Mouse (Mus musculus) midbrain, embryonic 10.5 days (tissue): ENCODE data around the gene Rfng. TPM values are rescaled to one million over a fixed set of nuclear protein-coding genes. Genes with fewer than 3 reads are reported as not detected.
A peak's percentile ranks its signal among the peaks of the same experiment; 100 is the strongest.
"Not testable (repeated sequence)": the region's sequence is repeated elsewhere in the genome, so short reads cannot be mapped to it uniquely, and the experiment has no call there.

Source experiments
- DNase-seq: peaks from one replicate; pipeline ENCODE4 v3.0.0-alpha.2; 2017; ENCODE audit warnings: low spot score
- H3K27ac ChIP-seq: fragments of 300-500 bp; sonication (generic); replicated peaks from 2 replicates; pipeline ENCODE4 v1.5.1; 2016; ENCODE audit warnings: mild to moderate bottlenecking
- H3K27me3 ChIP-seq: fragments of 300-500 bp; sonication (generic); 2 replicates; pipeline ENCODE4 v1.6.1; 2016; ENCODE audit warnings: low read depth, mild to moderate bottlenecking; ENCODE audit not compliant: poor library complexity, severe bottlenecking
- H3K36me3 ChIP-seq: fragments of 300-500 bp; sonication (generic); 2 replicates; pipeline ENCODE4 v1.6.1; 2016; ENCODE audit warnings: mild to moderate bottlenecking, moderate library complexity
- H3K4me1 ChIP-seq: fragments of 300-500 bp; sonication (generic); 2 replicates; pipeline ENCODE4 v1.6.1; 2016
- H3K4me3 ChIP-seq: fragments of 300-500 bp; sonication (generic); 2 replicates; pipeline ENCODE4 v1.5.1; 2016; ENCODE audit warnings: mild to moderate bottlenecking, moderate library complexity
- H3K9me3 ChIP-seq: fragments of 300-500 bp; sonication (generic); replicated peaks from 2 replicates; pipeline ENCODE4 v1.6.1; 2016; ENCODE audit warnings: mild to moderate bottlenecking
- WGBS: fragments of 180-500 bp; shearing (Covaris S2); methylation state at CpG from one replicate; pipeline ENCODE4 v1.1.7; 2016; 5-methylcytosine and 5-hydroxymethylcytosine counted together
- polyA plus RNA-seq: library from polyadenylated mRNA; unstranded; fragments of >200 nt; fragmentation: Nextera tagmentation; extraction: Ambion mirVana; gene quantifications from 2 replicates; pipeline ENCODE4 v1.2.1, GENCODE M21; 2016

Rfng gene
- polyA plus RNA-seq, 1 experiment from 2014 or later: 43.4 TPM

DNA sequence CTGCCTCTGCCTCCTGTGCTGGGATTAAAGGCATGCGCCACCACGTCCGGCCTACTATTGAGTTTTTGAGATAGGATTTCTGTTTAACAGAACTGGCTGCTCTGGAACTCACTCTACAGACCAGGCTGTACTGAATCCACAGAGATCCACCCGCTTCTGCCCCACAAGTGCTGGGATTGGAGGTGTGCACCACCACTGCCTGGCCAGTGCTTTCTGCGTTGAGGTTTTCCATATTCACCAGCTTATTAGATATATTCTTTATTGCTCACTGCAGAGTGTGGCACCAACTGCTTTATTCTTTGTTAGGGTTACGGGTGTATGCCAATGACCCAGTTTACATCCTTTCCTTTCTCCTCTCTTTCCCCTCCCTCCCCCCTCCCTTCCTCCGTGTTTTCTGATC, 20.3 kb upstream of the Rfng start:
- H3K27ac ChIP-seq: no peak overlapping the region
- H3K36me3 ChIP-seq: peaks cover 46% of the 10 kb centered on the region
- no peaks in the 10 kb centered on the region for H3K27me3 ChIP-seq
- H3K4me3 ChIP-seq: no peak overlapping the region
- no peak for DNase-seq
- no peaks in the 10 kb centered on the region for H3K9me3 ChIP-seq
- H3K4me1 ChIP-seq: peaks cover 11% of the 10 kb centered on the region
- WGBS: 79% methylated on average over 7 of the region's 7 CpGs

DNA sequence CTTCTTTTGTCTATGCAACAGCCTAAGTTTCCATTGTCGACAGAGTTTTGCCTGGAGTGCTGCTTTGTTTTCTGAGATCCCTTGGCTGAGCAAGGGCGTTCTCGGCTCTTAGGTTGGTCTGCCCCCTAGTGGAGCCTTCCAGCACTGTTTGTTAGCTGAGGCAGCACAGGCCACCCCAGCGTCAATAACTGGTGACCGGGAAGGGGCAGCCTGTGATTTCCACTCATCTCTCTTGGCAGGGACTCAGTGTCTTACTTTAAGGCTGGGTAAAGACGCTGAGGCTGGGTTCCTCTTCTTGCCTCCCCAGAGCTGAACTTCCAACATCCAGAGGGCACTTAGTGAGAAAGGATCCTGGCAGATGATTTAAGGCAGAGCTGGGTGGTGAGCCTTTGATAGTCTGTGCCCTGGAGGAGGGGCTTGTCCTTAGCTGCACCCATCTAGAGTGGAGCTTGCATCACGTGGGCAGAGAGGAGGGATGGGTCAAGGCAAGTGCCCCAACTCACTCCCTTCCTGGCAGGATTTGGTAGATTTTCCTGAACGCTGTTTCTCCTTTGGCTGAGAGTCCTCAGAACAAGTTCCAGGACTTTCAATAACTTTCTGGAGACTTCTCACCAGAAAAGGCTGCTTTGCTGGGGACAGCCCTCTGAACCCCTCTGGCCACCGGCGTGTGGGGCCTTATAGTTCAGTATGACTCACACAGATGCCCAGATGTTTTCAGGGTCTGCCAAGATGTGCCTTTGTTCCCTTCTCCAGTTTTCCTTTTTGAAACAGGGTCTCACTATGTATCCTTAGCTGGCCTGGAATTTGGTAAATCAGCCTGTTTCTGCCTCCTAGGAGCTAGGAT, 16.3 kb upstream of the Rfng start:
- Histone ChIP-seq H3K27me3 (no peaks in the 10 kb centered on the region), H3K4me1 (peaks cover 25% of the 10 kb centered on the region), H3K4me3 (peak overlapping the region; percentile 27), H3K27ac (peak overlapping the region; percentile 80), H3K9me3 (no peaks in the 10 kb centered on the region), H3K36me3 (peaks cover 7% of the 10 kb centered on the region)
- peak; percentile 90 for DNase-seq
- WGBS: 12% methylated on average over 10 of the region's 10 CpGs

DNA sequence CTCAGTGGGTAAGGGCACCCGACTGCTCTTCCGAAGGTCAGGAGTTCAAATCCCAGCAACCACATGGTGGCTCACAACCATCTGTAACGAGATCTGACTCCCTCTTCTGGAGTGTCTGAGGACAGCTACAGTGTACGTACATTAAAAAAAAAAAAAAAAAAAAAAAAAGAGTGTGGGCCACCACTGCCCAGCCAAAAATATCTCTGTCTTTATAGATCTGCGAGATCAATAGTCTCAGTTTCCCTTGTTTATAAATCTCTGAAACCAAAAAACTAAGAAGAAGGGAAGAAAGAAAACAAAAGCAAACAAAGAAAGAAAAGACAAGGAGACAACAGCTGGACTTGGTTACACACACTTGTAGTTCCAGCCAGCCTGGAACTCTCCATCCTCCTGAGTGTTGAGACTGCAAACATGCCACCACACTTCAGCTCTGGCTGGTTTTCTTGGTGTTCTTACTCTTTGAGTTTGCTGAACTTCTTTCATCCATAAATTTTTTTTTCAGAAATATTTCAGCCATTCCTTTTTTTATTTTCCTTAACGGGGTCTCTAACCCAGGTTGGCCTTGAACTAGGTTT, 15.4 kb upstream of the Rfng start:
- Histone ChIP-seq H3K4me1 (peaks cover 34% of the 10 kb centered on the region), H3K36me3 (peaks cover 5% of the 10 kb centered on the region), H3K9me3 (no peaks in the 10 kb centered on the region), H3K27ac (peak overlapping the region; percentile 80), H3K27me3 (no peaks in the 10 kb centered on the region), H3K4me3 (peak overlapping the region; percentile 27; the same call in 1 of the 2 replicates)
- WGBS: 77% methylated on average over 6 of the region's 6 CpGs
- DNase-seq: no peak

DNA sequence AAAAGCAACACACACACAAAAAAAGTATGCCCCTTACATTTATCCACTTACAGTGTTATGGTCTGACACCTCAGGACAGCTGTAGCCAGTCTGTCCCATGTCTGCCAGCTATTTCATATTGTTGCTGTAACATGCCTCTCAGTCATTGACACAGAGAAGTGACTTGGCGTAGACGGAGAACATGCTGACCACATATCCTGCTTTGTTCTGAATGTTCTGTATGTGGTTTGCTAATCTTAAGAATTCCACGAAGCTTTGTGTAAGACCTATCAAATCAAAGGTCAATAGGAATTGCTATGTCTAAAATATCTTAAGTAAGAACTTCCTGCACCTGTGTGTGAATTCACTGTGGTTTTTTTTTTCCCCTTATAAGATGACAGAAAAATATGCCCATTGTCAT, 14.2 kb upstream of the Rfng start:
- Histone ChIP-seq H3K4me3 (no peak overlapping the region), H3K27ac (no peak overlapping the region), H3K9me3 (no peaks in the 10 kb centered on the region), H3K27me3 (no peaks in the 10 kb centered on the region), H3K36me3 (peaks cover 17% of the 10 kb centered on the region), H3K4me1 (peaks cover 37% of the 10 kb centered on the region)
- WGBS: 88% methylated on average over 3 of the region's 3 CpGs
- DNase-seq: no peak

DNA sequence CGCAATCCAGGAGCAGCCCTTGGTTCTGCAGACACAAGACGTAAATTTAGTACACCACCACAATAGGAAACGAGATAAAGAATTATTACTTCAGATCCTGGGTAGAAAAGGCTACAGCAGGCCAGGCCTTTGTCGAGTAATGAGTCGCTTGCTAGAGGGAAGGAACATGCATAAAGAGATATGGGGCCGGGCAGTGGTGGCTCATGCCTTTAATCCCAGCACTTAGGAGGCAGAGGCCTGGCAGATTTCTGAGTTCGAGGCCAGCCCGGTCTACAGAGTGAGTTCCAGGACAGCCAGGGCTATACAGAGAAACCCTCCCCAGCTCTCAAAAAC, 12.6 kb upstream of the Rfng start:
- H3K4me3 ChIP-seq: peak overlapping the region; percentile 86
- H3K27me3 ChIP-seq: no peaks in the 10 kb centered on the region
- peak overlapping the region; percentile 87 for H3K27ac ChIP-seq
- H3K9me3 ChIP-seq: no peaks in the 10 kb centered on the region
- peaks cover 37% of the 10 kb centered on the region for H3K4me1 ChIP-seq
- peaks cover 33% of the 10 kb centered on the region for H3K36me3 ChIP-seq
- DNase-seq: no peak
- WGBS: 33% methylated on average over 8 of the region's 8 CpGs

DNA sequence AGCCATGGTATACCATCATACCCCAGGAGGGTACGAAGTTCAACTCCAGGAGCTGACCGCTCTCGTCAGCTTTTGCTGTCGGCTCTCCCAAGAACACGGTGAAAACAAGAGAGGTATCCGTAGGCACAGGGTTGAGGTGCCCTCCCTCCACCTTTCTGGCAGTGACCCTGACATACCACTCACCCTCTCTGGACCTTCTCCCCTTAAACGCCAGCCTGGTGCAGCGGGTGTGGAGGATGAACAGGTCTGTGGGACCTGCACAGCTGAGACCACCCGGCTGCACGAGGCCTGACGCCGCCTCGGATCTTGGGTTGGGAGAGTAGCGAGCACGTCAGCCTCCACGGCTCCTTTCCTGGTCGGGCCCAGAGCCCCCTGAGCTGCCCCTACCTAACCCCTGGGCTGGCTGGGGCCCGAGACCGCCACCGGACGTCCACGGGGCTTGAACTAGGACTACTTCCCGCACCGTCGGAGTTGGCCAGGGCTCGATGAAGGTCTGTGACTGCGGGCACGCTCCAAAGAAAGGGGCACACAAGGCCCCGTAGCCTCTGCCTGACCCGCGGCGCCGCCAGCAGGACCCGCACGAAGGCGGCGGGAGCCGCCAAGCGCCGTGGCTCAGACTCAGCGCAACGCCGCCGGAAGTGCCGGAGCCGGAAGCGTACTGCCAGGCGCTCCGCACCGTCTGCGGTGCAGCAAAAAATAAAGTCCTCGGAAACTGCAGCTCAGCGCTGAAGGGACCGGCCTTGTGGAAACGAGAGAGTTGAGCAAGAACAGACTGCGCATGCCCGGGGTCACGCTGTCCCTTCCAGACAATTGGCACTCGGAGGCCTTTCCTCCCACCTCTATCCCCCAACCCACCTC, 12.0 kb upstream of the Rfng start, which contains the start of gene Dus1l:
Gene Dus1l, minus strand, starts transcription at position 648 of the 858 bp plus-strand sequence.
- no peaks in the 10 kb centered on the region for H3K9me3 ChIP-seq
- H3K4me1 ChIP-seq: peaks cover 37% of the 10 kb centered on the region
- DNase-seq: peak; percentile 97
- peaks cover 39% of the 10 kb centered on the region for H3K36me3 ChIP-seq
- H3K27ac ChIP-seq: peak within 1 kb of the TSS; percentile 87
- H3K4me3 ChIP-seq: peak within 1 kb of the TSS; percentile 86
- WGBS: 2% methylated on average over 59 of the region's 59 CpGs
- H3K27me3 ChIP-seq: no peaks in the 10 kb centered on the region

DNA sequence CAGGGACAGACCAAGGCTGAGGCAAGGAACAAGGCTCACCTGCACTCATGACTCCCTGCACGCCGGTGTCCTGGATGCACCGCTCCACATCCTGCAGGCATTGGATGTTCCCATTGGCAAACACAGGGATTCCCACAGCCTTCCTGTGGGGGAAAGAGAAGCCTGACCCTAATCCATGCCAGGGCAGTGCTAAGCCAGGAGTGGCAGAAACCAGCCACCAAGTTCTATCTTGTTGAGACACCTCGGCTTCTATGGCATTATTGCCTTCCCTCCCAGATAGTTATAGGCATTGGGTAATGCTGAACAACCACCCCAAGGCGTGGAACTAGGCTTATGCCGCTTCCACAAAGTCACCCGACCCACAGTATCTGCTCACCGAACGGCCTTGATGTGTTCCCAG, 8.6 kb upstream of the Rfng start:
- DNase-seq: no peak
- 91% methylated on average over 9 of the region's 9 CpGs for WGBS
- Histone ChIP-seq H3K4me1 (peaks cover 26% of the 10 kb centered on the region), H3K9me3 (no peaks in the 10 kb centered on the region), H3K27me3 (no peaks in the 10 kb centered on the region), H3K4me3 (no peak overlapping the region), H3K36me3 (peaks cover 71% of the 10 kb centered on the region), H3K27ac (no peak overlapping the region)

DNA sequence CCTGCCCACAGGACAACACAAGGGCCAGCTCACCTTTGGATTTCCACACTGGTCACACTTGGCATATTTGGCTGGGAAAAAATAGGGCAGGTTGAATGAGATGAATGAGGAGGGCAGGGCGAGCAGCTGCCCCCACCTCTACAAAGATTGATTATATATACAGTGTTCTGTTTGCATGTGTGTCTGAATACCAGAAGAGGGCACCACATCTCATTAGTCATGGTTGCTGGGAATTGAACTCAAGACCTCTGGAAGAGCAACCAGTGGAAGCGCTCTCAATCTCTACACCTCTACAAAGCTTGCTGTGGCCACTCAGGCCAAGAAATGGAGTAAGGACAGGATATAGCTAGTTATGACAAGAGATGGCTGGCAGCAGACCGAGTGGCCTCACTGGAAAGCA, 5.8 kb upstream of the Rfng start:
- WGBS: 96% methylated on average over 3 of the region's 3 CpGs

DNA sequence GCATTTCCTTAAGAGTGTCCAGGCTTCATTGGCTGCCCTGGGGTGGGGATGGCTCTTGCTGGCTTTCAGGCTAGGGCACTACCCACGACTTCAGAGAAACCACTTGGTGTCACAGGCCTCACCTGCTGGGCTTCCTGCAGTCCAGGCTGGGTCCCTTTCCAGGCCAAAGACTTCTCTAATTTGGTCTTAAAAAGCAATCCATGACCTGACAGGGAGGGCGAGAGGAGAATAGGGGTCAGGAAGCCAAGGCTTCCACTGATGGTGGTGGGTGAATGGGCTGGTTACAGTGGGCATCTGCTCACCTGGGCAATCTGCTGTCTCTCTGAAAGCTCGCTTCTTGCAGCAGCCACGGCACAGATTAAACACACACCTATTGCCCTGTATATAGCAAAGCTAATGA, 5.3 kb upstream of the Rfng start:
- no peak overlapping the region for H3K4me3 ChIP-seq
- DNase-seq: no peak
- 87% methylated on average over 4 of the region's 4 CpGs for WGBS
- H3K36me3 ChIP-seq: peaks cover 92% of the 10 kb centered on the region
- H3K27ac ChIP-seq: no peak overlapping the region
- no peaks in the 10 kb centered on the region for H3K27me3 ChIP-seq
- peaks cover 19% of the 10 kb centered on the region for H3K4me1 ChIP-seq
- no peaks in the 10 kb centered on the region for H3K9me3 ChIP-seq

More for the DNA sequence above, 5.8 kb upstream of the Rfng start:
- Histone ChIP-seq H3K4me1 (peaks cover 20% of the 10 kb centered on the region), H3K9me3 (no peaks in the 10 kb centered on the region), H3K4me3 (no peak overlapping the region), H3K36me3 (peaks cover 96% of the 10 kb centered on the region), H3K27ac (no peak overlapping the region), H3K27me3 (no peaks in the 10 kb centered on the region)
- DNase-seq: no peak

GRCm38 (mm10) chr11:120788460-120788859, 4.5 kb upstream of the Rfng start:
- not testable (repeated sequence) for H3K9me3 ChIP-seq, H3K27ac ChIP-seq, H3K4me3 ChIP-seq, DNase-seq, H3K27me3 ChIP-seq
- WGBS: 91% methylated on average over 9 of the region's 10 CpGs
- peaks cover 21% of the 10 kb centered on the region for H3K4me1 ChIP-seq
- peaks cover 83% of the 10 kb centered on the region for H3K36me3 ChIP-seq

DNA sequence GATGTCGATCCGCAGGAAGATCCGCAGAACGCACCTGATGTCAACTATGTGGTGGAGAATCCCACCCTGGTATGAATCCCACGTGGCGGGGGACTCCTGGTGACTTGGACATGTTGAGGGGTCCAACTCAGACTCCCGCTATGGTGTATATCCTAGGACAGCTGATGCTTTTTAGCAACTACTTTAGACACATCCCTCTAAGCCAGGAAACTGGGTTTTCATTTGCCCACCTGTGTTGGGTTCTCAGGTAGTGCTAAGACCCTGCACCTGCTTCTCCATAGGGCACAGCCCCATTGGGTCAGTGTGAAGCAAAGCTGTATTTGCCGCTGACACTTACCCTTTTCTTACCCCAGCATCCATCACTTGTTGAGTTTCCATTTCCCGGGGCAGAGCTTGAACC, 1.1 kb upstream of the Rfng start:
- Histone ChIP-seq H3K27me3 (peaks cover 11% of the 10 kb centered on the region), H3K4me1 (peaks cover 30% of the 10 kb centered on the region), H3K9me3 (no peaks in the 10 kb centered on the region), H3K4me3 (peak overlapping the region; percentile 100), H3K36me3 (peaks cover 74% of the 10 kb centered on the region), H3K27ac (peak overlapping the region; percentile 88)
- 41% methylated on average over 9 of the region's 9 CpGs for WGBS
- no peak for DNase-seq

- WGBS: 3% methylated on average over 42 of the region's 42 CpGs
- no peaks in the 10 kb centered on the region for H3K9me3 ChIP-seq
- H3K4me1 ChIP-seq: peaks cover 30% of the 10 kb centered on the region
- peaks cover 60% of the 10 kb centered on the region for H3K36me3 ChIP-seq
- H3K4me3 ChIP-seq: peak overlapping the region; percentile 100
- H3K27ac ChIP-seq: peak overlapping the region; percentile 88
- DNase-seq: no peak
- H3K27me3 ChIP-seq: peaks cover 11% of the 10 kb centered on the region
Observed at GRCm38 (mm10) chr11:120783426-120784063, 462 bp downstream of the Rfng start.
